Mouse (Mus musculus) urinary bladder, postnatal 10 days (tissue): ENCODE results near the gene Slc35c2.

Experiments
- DNase-seq: peaks from one replicate; pipeline ENCODE4 v3.0.0; 2022; ENCODE audit warnings: low spot score

The Slc35c2 gene

DNA sequence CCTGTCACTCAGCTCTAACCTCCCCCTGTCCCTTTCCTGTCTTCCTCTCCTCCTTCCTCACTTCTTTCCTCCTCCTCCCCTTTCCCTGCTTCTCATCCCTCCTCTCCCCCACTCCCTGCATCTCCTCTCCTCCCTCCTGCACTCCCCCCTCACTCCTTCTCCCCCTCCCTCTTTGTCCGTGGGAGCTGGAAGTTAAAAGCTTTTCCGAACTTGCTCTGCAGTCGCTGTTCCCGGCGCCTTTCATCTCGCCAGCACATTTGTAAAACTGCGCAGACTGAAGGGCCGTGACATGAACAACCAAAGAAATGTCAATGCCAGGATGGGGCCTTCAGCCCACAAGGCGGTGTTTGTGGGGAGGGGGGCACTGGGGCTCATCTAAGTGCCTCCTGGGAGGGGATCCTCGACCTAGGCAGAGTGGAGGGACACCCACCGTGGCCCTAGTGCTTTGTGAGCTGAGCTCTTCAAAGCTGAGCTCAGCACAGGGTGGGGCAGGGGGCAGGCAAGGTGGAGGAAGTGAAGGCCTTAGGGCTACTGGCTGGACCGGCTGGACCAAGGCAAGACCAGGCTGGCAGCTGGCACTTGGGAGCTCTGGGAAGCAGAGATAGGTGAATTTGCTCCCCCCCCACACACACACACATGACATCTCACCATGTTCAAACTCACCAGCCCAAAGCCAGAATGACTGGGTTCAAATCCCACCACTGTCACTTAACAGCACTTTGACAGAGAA is 49.1 kb downstream of the Slc35c2 start:
- DNase-seq: no peak

DNA sequence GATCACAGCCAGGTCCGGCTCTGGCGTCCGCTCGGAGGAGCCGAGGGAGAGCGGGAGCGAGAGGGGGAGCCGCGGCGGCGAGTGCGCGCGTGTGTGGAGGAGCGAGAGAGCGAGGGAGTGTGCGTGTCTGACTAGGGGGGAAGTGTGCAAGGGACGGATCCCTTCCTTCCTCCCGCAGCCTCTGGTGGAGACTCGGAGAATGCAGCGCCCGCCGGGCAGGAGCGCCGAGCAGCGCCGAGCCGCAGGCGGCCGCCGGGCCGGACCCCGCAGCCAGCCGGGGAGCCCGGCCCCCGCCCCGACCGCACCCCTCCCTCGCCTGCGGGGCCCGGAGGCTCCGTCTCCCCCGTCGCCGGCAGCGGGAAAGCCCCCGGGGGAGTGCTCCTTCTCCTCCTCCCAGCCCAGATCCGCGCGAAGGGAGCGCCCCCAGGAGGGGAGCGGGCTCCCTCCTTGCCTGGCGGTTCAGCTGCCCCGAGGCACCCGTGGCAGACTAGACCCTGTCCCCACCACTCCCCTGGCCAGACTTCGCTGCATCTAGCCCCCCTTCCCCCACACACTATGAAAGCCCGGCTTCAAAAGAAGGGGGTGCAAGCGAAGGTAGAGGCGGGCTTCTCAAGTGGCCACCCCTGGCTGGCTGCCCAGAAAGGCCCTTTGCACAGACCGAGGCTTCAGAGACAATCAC is 52.9 kb downstream of the Slc35c2 start, which contains the start of gene Cdh22:
Gene Cdh22 (minus strand): TSS at position 241 of the 679 bp plus-strand sequence.
- no peak for DNase-seq

DNA sequence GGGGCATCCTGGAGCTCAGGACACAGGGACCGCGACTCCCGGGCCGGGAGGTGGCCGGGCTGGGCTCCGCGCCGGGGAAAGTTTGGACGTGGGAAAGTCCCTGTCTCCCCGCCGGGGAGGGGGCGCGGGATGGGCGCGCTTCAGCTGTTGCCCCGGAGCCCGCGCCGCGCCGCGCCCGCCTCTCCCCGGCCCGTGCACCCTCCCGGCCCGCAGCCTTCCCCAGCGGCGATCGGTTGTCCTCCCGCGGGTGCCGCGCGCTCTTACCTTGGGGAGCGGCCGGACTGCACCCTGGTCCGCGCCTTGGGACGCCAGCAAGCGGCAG is 53.4 kb downstream of the Slc35c2 start:
- no peak for DNase-seq

DNA sequence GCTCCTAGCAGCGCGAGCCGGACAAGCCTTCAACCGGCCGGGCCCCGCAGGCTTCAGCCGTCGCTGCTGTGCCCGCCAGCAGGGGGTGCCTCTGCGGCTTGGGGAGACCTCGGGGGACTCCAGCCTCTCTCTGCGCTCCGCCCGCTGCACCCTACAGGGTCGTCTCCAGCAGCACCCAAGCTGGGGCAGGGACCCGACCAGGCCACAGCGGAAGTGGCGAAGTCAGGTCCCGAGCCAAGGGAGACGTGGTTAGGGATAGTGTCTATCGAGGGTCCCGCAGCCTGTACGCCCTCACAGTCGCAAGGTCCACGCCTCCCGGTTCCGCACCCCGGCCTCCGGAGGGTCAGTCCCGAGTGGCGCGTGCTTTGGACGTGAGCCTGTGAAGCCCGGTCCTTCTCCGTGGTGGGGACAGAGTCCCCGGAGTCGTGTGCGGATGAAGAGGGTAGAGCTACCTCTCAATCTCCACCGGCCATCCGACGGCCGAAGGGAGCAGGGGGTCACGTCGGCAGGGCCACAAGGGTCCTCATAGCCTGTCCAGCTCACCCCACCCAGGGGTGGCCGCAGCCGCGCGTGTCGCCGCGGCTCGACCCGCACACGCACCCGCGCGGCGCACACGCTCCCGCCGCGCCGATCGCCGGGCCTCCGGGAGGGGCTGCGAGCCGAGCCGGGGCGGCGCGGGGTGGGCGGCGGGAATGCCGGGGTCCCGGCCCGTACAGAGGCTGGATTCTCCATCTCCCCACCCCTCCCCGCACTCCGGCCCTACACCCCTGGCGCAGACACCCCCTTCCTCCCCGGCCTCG is 54.0 kb downstream of the Slc35c2 start:
- DNase-seq: no peak

DNA sequence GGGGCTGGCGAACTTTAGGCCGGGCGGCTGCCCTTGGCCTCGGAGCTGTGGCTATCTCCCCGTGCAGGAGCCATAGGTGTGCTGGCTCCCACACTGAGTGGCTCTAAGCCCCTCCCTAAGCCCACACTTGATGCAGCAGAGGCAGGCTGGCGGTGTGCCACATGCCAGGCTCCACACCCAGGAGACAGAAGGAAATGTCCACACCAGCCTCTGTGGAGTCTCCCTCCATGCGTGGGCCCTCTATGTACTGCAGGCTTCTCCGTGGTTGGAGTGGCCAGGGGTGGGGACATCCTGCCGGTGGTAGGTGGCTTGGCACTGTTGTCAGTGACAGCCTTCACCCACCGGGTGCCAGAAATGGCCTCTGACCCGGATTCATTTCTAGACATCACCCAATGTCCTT is 58.6 kb downstream of the Slc35c2 start:
- DNase-seq: no peak
